Mouse (Mus musculus) heart, adult 9 months (tissue): ENCODE results near the gene Rpl3.

Experiments used
- DNase-seq, 2 experiments: peaks; one replicate each; pipeline ENCODE4 v3.0.0; 2022; ENCODE audit warnings: low spot score in 2 of 2

The Rpl3 gene

GRCm38 (mm10) chr15:80115256-80115655, 23.6 kb upstream of the Rpl3 start:
- no peak for DNase-seq

DNA sequence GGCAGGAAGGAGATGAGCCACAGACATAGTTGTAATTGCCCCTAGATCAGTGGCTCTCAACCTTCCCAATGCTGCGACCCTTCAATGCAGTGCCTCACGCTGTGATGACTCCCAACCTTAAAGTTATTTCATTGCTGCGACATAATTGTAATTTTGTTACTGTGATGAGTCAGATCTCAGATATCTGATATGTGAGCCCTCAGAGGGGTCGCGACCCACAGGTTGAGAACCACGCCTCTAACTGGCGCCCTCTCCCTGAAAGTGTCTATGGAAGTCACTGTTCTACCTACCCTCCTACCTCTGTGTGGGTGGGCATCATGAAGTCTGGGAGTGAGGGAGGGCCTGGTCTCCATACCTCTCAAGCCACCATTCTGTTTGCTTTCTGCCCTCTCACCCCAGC, 22.7 kb upstream of the Rpl3 start:
- DNase-seq = no peak

GRCm38 (mm10) chr15:80112499-80112898, 20.8 kb upstream of the Rpl3 start:
- no peak for DNase-seq

- DNase-seq = no peak
Observed at GRCm38 (mm10) chr15:80111436-80111835, 19.8 kb upstream of the Rpl3 start.

GRCm38 (mm10) chr15:80107575-80107974, 15.9 kb upstream of the Rpl3 start:
- DNase-seq = no peak

- DNase-seq = no peak
Observed at GRCm38 (mm10) chr15:80107143-80107542, 15.5 kb upstream of the Rpl3 start.

- DNase-seq = no peak
Observed at GRCm38 (mm10) chr15:80105490-80106410, 14.1 kb upstream of the Rpl3 start.

- DNase-seq = no peak
Observed at GRCm38 (mm10) chr15:80102495-80102894, 10.8 kb upstream of the Rpl3 start.

DNA sequence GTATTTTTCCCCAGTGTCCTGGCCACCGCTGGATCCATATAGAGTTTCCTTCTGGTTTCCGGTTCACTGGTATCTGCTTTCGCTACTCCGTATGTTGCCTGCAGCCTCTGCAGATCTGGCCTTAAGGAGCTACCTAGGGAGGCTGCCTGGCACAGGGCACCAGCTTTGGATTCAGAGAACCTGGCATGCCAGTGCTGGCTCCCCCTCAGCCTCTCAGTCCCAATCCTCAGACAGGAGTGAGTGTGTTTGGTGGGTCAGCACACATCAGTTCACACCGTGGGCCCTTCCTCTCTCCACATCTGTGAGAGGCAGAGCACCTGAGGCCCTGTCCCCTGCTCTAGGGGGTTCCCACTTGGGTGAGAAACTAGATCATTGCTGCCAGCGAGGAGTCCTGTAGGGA, 9.8 kb upstream of the Rpl3 start:
- no peak for DNase-seq

- DNase-seq = no peak
Observed at GRCm38 (mm10) chr15:80100871-80101270, 9.2 kb upstream of the Rpl3 start.

DNA sequence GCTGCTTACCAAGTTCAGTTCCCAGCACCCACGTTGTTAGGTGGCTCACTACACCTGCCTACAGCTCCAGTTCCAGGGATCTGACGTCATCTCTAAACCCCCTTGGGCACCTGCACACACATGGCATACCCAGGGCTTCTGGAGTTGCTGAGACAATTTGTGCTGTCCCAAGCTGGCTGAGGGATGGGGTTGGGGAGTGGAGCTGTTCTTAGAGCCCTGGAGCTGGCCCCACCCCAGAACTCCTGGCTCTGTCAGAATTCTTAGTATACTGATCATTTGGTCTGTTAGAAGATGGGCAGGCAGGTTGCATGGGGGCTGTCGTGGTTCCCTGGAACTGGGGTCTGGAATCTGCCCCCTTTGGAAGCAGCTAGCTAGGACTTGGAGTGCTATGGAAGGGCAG, 8.5 kb upstream of the Rpl3 start:
- DNase-seq = no peak

DNA sequence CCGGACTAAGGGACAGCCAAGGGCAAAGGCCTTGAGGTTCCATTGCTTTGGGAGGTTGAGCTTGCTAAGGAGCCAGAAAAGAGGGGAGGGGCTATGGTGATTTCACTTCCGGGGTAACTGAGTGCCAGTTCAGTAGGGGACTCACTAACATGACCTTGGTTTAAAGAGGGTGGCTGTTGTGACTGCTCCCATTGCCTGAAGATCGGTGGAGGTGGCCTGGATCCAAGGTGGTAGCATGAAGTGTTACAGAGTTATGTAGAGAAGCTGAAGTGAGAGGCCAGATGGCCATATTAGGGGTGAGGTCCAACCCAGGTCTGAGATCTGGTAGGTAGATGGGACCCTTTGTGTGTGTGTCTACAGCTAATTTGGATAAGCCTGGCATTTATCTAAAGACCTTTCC, 7.8 kb upstream of the Rpl3 start:
- no peak for DNase-seq

GRCm38 (mm10) chr15:80098809-80099208, 7.1 kb upstream of the Rpl3 start:
- DNase-seq = no peak

- DNase-seq = no peak
Observed at GRCm38 (mm10) chr15:80097999-80098461, 6.4 kb upstream of the Rpl3 start.

DNA sequence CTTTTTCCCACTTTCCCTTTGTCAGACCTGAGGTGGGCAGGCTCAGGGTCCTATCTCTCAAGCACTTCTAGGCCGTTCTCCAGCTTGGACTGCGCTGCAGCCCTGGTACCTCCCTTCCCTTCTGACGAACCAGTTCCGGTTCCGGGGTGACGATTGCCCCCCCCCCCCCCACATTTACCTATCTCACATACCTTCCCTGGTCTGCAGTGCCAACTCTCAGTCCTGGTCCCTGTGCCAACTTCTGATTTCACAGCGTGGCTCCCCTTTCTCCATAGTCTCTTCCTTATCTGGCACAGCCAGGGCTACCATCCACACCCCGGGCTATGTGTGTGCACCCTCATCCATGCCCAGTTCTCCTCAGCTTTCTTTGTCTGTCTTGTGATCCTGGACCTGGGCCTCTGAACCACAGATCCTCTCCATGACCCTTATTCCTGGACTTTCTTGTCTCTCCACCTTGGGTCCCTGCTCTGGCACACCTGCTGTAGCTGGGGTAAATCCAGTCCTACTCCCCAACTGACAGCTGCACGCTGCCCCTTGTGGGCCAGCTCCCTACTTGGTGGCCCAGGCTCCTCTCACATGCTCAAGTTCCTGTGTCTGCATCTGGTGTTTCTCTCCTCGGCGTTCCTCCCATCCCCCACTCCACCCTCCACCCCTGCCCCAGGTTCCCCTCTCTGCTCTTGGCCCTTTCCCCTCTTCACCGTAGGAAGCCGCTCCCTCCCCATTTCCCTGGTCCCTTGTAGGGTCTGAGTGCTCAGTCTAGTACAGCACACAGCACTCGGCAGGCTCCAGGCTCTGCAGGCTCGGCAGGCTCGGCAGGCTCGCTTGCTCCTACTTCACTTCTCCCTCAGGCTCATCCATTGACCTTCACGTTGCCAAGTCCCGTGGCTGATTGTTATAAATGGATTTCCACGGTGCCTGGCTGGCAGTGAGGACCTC, 5.5 kb upstream of the Rpl3 start:
- DNase-seq = no peak

GRCm38 (mm10) chr15:80096406-80096805, 4.7 kb upstream of the Rpl3 start:
- DNase-seq = no peak

DNA sequence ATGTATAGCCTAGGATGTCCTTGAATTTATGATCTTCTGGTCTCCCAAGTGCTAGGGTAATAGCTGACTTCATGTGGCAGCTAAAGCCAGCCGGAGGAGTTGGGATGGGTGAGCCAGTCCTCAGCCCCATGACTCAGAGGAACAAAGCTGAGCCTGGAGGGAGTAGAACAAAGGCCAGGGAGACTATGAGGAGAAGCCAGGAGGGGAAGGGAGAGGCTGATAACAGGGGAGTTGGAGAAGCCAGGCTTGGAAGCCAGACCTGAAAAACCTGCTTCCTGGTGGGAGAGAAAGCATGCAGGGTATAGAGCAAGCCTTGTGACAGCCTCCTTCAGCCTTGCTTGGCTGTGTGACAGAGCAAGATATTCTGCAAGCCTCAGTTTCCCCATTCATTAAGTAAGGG, 3.9 kb upstream of the Rpl3 start:
- no peak for DNase-seq

- no peak for DNase-seq
Observed at GRCm38 (mm10) chr15:80094201-80094600, 2.5 kb upstream of the Rpl3 start.

DNA sequence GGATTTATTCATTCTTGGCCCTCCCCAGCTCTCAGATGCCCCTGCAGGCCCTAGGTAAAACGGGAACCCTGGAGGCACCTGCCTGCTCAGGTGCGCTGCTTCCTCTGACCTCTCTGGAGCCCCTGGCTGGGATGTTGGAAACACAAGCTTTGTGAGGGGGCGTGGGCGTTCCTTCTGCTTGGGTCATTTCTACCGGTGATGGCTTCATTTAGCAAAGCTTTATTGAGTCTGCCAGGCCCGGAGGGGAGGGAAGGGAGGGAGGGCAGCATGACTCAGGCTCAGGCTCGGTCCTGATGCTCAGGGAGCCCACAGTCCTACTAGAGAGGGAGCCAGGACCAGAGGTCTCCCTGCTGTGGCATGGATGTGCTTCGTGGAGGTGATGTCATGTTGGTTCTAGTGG, 931 bp upstream of the Rpl3 start:
- DNase-seq = no peak

DNA sequence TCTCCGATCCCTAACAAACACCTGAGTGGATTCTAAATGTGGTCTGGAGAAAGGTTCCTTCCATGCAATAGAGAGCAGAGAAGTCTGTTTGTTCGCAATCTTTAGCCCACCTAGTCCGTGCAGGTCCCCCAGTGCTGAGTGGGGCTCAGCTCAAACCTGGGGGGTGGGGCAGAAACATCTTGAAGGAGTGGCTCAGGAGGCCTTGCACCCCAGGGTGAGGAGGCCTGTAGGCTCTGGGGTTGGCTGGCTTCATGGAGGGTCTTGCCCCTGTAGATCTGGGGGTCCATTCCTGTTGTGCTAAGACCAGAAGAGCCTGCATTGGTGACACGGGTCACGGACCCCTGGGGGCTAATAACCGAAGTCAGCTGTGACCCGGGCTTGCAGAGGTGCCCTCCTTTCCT, 373 bp upstream of the Rpl3 start:
- DNase-seq = no peak

DNA sequence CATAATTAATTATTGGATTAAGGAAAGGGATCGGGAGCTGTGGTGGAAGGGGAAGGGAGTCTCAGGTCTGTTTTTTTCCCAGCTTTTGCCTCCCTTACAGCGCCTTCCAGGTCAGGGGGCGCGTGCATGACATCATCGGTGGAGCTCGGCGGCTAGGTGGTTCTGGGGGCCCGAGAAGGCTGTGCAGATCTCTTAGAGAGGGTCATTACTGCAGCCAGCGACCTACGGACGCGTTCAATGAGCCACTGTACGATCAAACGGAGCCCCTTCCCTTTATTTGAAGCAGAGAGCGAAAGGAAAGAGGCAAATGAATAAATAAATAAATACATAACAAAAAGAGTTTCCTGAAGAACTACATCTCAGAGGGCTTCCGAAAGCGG, 937 bp downstream of the Rpl3 start:
- DNase-seq = no peak

DNA sequence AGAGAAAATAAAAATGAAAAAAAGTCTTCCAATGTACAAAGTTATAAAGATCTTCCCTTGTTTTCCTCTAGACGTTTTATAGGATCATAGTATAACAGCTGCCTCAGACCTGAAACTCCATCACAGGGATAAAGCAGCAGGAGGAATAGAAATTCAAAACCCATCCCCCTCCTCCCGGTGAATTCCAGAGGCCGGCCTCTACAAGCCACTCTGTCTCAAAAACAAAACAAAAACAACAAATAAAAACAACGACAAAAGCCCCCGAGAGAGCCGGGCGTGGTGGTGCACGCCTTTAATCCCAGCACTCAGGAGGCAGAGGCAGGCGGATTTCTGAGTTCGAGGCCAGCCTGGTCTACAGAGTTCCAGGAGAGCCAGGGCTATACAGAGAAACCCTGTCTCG, 1.5 kb downstream of the Rpl3 start:
- no peak for DNase-seq

DNA sequence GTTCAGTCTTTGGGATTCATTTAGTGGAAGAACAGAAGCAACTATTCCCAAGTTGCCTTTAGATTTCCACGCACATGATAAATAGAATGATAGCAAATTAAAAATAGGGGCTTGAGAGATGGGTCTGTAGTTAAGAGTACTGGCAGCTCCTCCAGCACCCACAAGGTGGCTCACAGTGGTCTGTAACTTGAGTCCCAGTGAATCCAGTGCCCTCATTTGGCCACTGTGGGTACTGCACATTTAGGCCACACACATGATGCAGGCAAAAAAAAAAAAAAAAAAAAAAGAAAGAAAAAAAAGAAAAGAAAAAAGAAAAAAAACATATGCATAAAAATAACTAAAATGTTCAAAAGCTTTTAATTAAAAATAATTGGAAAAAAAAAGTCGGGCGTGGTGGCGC, 3.0 kb downstream of the Rpl3 start:
- peak; percentile 65 to 87 for DNase-seq
